Mouse (Mus musculus) Patski (cell line): ENCODE results near the gene Uqcr11. TPM values are rescaled to one million over a fixed set of nuclear protein-coding genes. Genes with fewer than 3 reads are reported as not detected.
A peak's percentile ranks its signal among the peaks of the same experiment; 100 is the strongest.

Experiments used
- ATAC-seq: fragments of 100-300 bp; one replicate; pipeline ENCODE4 v1.8.0; 2021
- CTCF ChIA-PET: fragments of 350-600 bp; sonication (Branson Sonifier 250); formaldehyde crosslinking; loops from one replicate; lab custom pipeline; 2022; ENCODE audit warnings: inconsistent platforms; lab: Charles Lee
- POLR2A ChIA-PET: fragments of 350-600 bp; sonication (Branson Sonifier 250); formaldehyde crosslinking; loops from one replicate; lab custom pipeline; 2022; ENCODE audit warnings: antibody characterized with exemption, inconsistent platforms; lab: Charles Lee
- DNase-seq: peaks from one replicate; pipeline ENCODE4 v3.0.0-alpha.2; 2011; ENCODE audit warnings: low read depth, low spot score
- H3K27me3 ChIP-seq: fragments of 371-371 bp; one replicate; pipeline ENCODE4 v1.5.1; 2021
- CTCF ChIP-seq: fragments of 100-300 bp; IDR thresholded peaks from one replicate; pipeline ENCODE4 v1.5.1; 2021
- in situ Hi-C: fragments of 300-500 bp; cut with MboI; formaldehyde crosslinking; loops from 3 replicates; pipeline ENCODE4 v1.11.1; 2018; ENCODE audit warnings: low pct_unique_long_range_greater_than_20kb, mixed read lengths
- polyA plus RNA-seq: library from polyadenylated mRNA; unstranded; gene quantifications from one replicate; pipeline ENCODE4 v1.2.3, GENCODE M21; 2021

Gene Uqcr11
- polyA plus RNA-seq, 1 experiment from 2014 or later, result 535 TPM

GRCm38 (mm10) chr10:80399973-80400703 is 6.5 kb downstream of the Uqcr11 start:
- CTCF ChIA-PET, result interaction anchor here (1.0 to 1.1 kb wide), 2 partner anchors 14 to 21 kb away, joined by 3 to 4 read pairs; no protein-coding TSS in a partner anchor
- in situ Hi-C loops, result no loop called here
- TF ChIP-seq CTCF, result no peak
- peak; percentile 6 for ATAC-seq
- POLR2A ChIA-PET, result interaction anchor here (1.2 to 5.9 kb wide), 2 partner anchors 9 to 14 kb away, joined by 4 to 38 read pairs; partner anchors contain the start of gene Mex3d
- no peak for DNase-seq
- no peaks in the 10 kb centered on the region for H3K27me3 ChIP-seq

GRCm38 (mm10) chr10:80399191-80399972 is 7.2 kb downstream of the Uqcr11 start, which contains the start of gene Mbd3:
Gene Mbd3 (minus strand): TSS chr10:80399550.
- in situ Hi-C loops, result no loop called here
- POLR2A ChIA-PET, result interaction anchor here (1.1 to 5.9 kb wide), 2 partner anchors 13 to 1003 kb away, joined by 6 to 38 read pairs; partner anchors contain the start of gene Mex3d
- no peaks in the 10 kb centered on the region for H3K27me3 ChIP-seq

DNA sequence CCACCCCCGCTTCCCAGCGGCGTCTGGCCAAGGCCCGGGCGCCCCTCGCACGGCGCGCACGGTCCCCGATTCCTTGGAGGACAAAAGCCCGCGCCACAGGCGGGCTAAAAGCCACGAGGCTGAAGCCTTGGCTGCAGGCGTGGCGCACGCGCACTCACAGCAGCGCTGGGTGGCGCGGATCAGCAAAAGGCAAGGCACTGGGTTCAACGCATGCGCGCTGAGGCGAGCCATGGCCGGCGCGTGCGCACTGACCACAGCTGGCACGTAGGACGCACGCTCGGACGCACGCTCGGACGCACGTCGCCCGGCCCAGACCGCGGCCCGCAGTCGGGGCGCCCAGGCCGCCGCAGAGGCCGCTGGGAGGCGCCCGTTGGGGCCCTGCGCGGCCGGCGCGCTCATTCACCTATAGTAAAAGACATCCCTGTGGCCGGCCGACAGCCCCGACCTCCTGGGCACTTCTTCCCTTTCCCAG is 7.9 kb downstream of the Uqcr11 start:
- ChIA-PET CTCF (no interaction called here), POLR2A (interaction anchor here (1.1 to 5.9 kb wide), 2 partner anchors 13 to 1004 kb away, joined by 6 to 38 read pairs; partner anchors contain the start of gene Mex3d)
- ATAC-seq (peak; percentile 49), DNase-seq (peak; percentile 86)
- H3K27me3 ChIP-seq, result no peaks in the 10 kb centered on the region
- TF ChIP-seq CTCF, result no peak
- in situ Hi-C loops, result no loop called here

More at GRCm38 (mm10) chr10:80399191-80399972, 7.2 kb downstream of the Uqcr11 start, which contains the start of gene Mbd3:
- ATAC-seq (peak; percentile 91), DNase-seq (peak; percentile 99)
- TF ChIP-seq CTCF, result no peak
- CTCF ChIA-PET, result no interaction called here

GRCm38 (mm10) chr10:80398174-80398535 is 8.5 kb downstream of the Uqcr11 start:
- in situ Hi-C loops, result no loop called here
- H3K27me3 ChIP-seq, result no peaks in the 10 kb centered on the region
- CTCF ChIA-PET, result no interaction called here
- no peak for TF ChIP-seq CTCF
- DNase-seq (no peak), ATAC-seq (no peak)
- POLR2A ChIA-PET, result interaction anchor here (1.1 to 5.9 kb wide), 2 partner anchors 12 to 1004 kb away, joined by 6 to 38 read pairs; partner anchors contain the start of gene Mex3d

GRCm38 (mm10) chr10:80397524-80398173 is 9.0 kb downstream of the Uqcr11 start:
- TF ChIP-seq CTCF, result no peak
- ChIA-PET POLR2A (interaction anchor here (5.9 kb wide), 1 partner anchor 12 kb away, joined by 38 read pairs; the partner anchor contains the start of gene Mex3d), CTCF (no interaction called here)
- ATAC-seq (no peak), DNase-seq (no peak)
- in situ Hi-C loops, result no loop called here
- no peaks in the 10 kb centered on the region for H3K27me3 ChIP-seq

- H3K27me3 ChIP-seq, result no peaks in the 10 kb centered on the region
- no peak for DNase-seq
- ChIA-PET CTCF (no interaction called here), POLR2A (interaction anchor here (5.9 kb wide), 1 partner anchor 11 kb away, joined by 38 read pairs; the partner anchor contains the start of gene Mex3d)
- in situ Hi-C loops, result no loop called here
- no peak for ATAC-seq
- TF ChIP-seq CTCF, result no peak
These were observed 9.7 kb downstream of the Uqcr11 start for GRCm38 (mm10) chr10:80396822-80397523.

GRCm38 (mm10) chr10:80395025-80395627 is 11.5 kb downstream of the Uqcr11 start:
- DNase-seq (no peak), ATAC-seq (no peak)
- TF ChIP-seq CTCF, result no peak
- CTCF ChIA-PET, result no interaction called here
- POLR2A ChIA-PET, result no interaction called here
- no peaks in the 10 kb centered on the region for H3K27me3 ChIP-seq
- in situ Hi-C loops, result no loop called here

GRCm38 (mm10) chr10:80392687-80393086 is 13.9 kb downstream of the Uqcr11 start:
- in situ Hi-C loops, result no loop called here
- CTCF ChIA-PET, result interaction anchor here (1.5 kb wide), 1 partner anchor 10 kb away, joined by 3 read pairs; no protein-coding TSS in a partner anchor
- no peaks in the 10 kb centered on the region for H3K27me3 ChIP-seq
- POLR2A ChIA-PET, result interaction anchor here (1.0 kb wide), 1 partner anchor 10 kb away, joined by 3 read pairs; no protein-coding TSS in a partner anchor
- no peak for DNase-seq
- no peak for ATAC-seq
- TF ChIP-seq CTCF, result no peak

- TF ChIP-seq CTCF, result no peak
- ATAC-seq (no peak), DNase-seq (no peak)
- ChIA-PET POLR2A (interaction anchor here (0.6 to 1.2 kb wide), 2 partner anchors 10 to 233 kb away, joined by 4 read pairs; no protein-coding TSS in a partner anchor), CTCF (interaction anchor here (0.9 kb wide), 1 partner anchor 13 kb away, joined by 3 read pairs; no protein-coding TSS in a partner anchor)
- H3K27me3 ChIP-seq, result no peaks in the 10 kb centered on the region
- in situ Hi-C loops, result no loop called here
These were observed 15.9 kb downstream of the Uqcr11 start for GRCm38 (mm10) chr10:80390697-80391096.
